Mouse (Mus musculus) CD4-positive, CD25-positive, alpha-beta regulatory T cell, adult 4 months (primary cell): ENCODE results near the gene Klhdc1. TPM values are rescaled to one million over a fixed set of nuclear protein-coding genes. Genes with fewer than 3 reads are reported as not detected.

Source experiments
- ATAC-seq: one replicate; pipeline ENCODE4 v1.8.0; 2017
- polyA plus RNA-seq, 2 experiments: library from polyadenylated mRNA; unstranded; fragments of 100-300 nt; shearing (Covaris generic); gene quantifications; one replicate each; pipeline ENCODE4 v1.2.1; 2017

The Klhdc1 gene
- polyA plus RNA-seq, 2 experiments from 2014 or later: 15.1 to 20.3 TPM

DNA sequence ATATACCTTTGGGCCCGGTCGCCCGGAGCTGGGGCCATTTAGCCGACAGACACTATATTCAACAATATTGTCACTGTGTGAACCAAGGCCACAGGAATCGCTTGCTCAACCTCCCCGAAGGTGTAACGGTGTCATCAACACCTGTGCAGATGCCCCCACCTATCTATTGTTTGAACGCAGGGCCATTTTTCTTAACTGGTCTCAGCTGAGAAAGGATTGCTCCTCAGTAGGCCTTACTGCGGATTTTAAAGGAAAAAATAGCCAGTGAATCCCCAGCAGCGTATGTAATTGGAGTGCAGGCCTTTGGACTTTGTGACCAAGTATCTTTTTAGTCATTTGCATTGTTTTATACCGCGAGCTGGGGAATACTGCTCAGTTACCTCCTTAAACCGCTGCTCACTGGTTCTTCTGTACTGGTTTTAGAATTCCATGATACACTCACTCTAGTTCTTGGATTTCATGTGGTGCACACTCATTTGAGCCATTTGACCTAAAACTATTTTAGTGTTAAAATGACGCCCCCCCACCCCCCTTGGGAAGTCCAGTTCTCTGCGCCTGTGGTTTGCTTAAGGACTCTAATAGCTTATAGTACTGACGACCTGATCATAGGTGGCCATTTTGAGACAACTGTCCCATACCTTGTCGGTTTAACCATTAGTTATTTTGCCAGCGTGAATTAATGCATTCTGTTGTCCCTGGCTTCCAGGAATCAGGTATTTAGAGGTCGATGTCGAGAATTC lies 56.6 kb downstream of the Klhdc1 start:
- ATAC-seq: no peak

DNA sequence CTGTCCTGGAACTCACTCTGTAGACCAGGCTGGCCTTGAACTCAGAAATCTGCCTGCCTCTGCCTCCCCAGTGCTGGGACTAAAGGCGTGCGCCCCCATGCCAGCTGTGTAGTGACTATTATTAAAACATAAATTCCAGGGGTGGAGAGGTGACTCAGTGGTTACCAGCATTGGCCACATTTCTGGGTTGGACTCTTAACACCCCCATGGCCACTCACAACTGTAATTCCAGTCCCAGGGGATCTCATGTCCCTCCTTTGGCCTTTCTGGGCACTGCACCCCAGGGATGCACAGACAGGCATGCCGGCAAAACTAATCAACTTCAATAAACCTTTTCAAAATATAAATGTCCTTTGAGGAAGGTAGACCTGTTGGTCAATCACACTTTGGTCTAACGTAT lies 57.3 kb downstream of the Klhdc1 start:
- ATAC-seq: no peak

DNA sequence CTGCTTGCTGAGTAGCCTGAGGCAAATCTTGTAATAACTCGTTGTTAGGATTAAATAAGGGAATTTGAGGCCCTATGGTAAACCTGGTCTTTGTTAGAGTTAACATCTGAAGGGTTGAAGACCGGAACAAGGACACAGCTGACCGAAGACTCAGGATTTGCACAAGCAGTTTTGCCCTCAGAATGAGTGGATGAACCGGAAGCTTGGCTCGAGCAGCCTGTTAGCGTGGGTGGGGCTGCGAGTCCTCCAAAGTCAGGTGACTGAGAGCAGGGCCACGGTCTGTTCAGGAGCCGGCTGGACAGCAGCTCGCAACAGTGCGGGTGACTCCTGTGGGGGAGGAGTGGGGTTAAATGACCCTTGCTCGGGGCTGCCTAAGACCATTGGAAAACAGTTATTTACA lies 58.3 kb downstream of the Klhdc1 start:
- ATAC-seq: no peak

DNA sequence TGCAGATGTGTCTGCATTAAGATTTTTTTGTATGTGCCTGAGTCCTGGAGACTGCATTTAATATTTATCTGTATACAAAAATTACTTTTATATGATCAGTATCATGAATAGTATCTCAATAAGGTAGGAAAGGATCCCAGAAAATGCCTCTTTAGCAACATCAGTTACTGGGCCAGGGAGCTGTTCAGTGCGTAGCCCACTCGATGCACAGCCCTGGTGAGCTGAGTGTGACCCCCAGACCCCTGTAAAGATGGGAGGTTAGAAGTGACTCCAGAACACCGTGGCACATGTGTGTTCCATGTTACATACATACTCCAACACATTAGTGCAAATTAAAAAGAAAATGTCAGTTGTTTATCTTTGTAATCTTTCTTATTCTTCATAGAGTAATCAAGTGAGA lies 58.9 kb downstream of the Klhdc1 start:
- no peak for ATAC-seq

DNA sequence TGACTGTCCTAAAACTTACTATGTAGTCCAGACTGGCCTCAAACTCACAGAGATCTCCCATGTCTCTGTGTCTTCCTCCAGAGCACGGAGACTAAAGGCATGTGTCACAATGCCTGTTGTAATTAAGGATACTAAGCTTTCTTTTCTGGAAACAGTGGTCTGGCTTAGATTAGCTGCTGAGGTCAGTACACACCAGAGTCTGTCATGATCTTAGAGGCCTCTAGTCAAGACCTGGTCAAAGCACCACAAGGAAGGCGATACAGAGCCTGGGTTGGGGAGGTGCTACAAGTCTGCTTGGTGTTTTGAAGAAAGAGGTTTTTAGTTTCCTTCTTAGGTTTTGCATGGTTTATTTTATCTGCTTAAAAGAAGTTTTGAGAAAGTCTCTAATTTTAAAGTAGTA lies 59.4 kb downstream of the Klhdc1 start:
- ATAC-seq: no peak

DNA sequence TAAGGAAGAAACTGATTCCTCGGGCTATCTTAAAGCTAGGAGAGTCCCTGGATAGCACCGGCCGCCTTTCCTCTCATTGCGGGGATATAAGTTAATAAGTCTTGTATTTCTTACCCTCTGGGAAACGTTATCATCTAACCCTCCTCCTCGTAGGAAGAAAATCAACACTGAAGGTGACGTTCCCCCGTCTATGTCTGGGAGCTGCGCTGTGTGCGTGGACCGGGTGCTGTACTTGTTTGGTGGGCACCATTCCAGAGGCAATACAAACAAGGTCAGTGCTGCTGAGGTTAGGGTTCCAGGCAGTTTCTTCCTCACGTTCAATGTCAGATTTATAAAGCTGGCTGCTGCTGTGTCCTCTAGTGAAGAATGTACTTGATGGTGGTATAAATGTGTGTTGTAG lies 61.2 kb downstream of the Klhdc1 start:
- no peak for ATAC-seq

DNA sequence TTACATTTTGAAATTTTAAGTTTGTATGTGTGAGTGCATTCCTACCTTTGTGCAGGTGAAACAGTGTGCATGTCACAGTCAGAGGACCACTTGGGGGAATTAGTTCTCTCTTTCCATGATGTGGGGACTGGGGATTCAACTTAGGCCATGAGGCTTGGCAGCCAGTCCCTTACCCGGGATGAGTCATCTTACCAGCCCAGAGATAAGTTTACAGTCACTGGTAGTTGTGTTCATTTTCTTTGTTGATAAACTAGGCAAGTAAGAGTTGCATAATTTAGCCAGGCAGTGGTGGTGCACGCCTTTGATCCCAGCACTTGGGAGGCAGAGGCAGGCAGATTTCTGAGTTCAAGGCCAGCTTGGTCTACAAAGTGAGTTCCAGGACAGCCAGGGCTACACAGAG lies 63.1 kb downstream of the Klhdc1 start:
- no peak for ATAC-seq

DNA sequence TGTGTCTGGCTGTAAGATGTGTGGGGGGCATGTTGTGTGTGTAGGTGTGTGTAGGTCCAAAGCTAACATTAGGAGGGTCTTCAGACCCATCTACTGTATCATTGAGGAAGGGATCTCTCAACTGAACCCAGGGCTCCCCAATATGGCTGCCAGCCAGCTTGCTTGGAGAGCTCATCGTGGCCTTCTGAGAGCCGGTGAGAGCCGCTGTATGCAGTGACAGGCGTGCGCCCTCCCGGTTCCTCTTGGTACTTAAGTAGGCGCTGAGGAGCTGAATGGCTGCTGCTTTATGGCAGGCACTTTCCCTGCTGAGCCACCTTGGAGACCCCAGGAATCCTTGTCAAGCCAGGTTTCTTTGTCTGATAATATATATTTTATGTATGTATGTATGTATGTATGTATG lies 65.4 kb downstream of the Klhdc1 start:
- ATAC-seq: no peak

DNA sequence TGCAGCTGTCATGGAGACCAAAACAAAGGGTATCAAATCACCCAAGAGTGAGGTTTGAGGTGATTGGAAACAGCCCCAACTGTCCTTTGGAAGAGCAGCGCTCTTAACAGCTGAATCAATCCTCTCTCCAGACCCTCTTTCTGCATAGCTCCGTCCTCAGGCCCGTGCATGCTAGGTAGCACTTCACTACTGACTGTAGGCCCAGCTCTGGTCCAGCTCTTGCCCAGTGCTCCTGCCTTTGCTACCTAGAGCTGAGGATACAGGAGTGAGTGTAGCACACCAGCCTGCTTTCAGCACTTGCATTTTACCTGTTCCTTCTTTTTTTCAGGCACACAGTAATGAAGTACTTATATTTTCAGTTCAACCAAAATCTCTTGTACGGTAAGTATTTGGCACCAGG lies 68.7 kb downstream of the Klhdc1 start:
- no peak for ATAC-seq

DNA sequence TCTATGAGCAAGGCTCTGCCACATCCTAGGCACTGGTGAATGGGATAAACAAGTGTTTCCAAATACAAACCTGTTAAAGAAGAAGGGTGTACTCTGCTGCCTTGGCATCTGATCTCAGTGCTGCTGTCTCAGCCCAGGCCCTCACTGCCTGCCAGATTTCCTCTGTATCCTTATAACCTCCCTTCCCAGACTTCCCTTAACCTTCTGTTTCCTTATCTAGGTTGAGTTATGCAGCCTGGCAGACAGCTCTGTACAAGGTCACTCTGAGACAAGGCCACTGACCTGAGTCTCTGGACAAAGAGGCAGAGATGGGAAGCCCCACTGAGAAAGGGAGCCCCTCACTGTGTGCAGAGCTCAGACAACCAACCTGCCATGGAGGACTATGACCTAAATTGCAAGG lies 77.5 kb downstream of the Klhdc1 start:
- ATAC-seq: no peak

DNA sequence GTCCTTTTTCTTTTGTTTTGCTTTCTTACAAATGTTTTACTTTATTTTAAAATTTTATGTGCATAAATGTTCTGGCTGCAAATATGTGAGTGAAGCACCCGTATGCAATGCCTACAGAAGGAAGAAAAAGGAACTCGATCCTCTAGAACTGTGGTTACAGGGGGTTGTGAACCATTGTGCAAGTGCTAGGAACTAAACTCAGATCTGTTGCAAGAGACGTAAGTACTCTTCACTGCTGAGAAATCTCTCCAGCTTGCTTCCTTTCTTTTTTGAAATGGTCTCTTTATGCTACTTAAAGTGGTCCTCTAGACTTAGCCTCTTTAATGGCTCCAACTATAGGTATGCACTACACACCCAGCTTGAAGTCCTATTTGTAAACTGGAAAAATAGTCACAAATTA lies 90.2 kb downstream of the Klhdc1 start:
- no peak for ATAC-seq

DNA sequence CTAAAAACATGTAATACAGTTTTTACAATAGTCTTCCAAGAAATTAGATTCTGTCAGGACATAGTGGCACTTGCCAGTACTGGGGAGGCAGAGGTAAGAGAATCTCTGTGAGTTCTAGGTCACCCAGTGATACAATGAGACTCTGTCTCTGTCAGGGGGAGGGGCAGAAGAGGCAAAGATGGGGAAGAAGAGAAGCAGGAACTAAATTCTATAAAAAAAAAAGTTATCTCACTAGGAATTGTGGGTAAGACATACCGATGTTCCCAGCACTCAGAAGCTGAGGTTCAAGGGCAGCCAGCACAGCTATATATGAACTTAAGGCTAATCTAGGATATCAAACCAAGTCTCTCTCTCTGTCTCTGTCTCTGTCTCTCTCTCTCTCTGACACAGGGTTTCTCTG lies 91.2 kb downstream of the Klhdc1 start:
- no peak for ATAC-seq

DNA sequence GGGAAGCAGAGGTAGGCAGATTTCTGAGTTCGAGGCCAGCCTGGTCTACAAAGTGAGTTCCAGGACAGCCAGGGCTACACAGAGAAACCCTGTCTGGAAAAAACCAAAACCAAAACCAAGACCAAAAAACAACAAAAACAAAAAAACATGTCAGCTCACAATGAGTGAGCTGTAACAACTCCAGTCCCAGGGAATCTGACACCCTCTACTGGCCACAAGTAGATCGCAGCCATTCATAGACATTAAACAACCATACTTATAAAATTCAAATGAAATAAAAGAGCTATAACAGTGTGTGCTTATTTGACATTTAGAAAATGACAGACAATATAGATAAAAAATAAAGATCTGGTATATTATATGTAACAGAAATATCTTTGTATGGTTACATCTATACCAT lies 92.6 kb downstream of the Klhdc1 start:
- ATAC-seq: peak; percentile 93

Other genes starting within 250 kb of the Klhdc1 start
- 1,000 to 10,000 TPM; 2,079 to 4,258 TPM for gene Rps29, start 82.0 kb upstream of the Klhdc1 start, polyA plus RNA-seq
- under 1 TPM; 0.70 to 0.71 TPM for gene Lrr1, start 72.4 kb upstream of the Klhdc1 start, polyA plus RNA-seq
- 100 to 1,000 TPM; 393 to 542 TPM for gene Rpl36al, start 57.1 kb upstream of the Klhdc1 start, polyA plus RNA-seq
- gene Mgat2, start 57.0 kb upstream of the Klhdc1 start, polyA plus RNA-seq: 10 to 100 TPM in 1 of 2 experiments, 1 to 10 TPM in 1; 7.0 to 18.8 TPM
- 10 to 100 TPM in 1 of 2 experiments, 1 to 10 TPM in 1; 8.3 to 10.7 TPM for gene Gm49383, start 44.1 kb upstream of the Klhdc1 start, polyA plus RNA-seq
- gene Dnaaf2, start 42.7 kb upstream of the Klhdc1 start, polyA plus RNA-seq: 1 to 10 TPM; 2.5 to 2.8 TPM
- gene Gm49384, start 36.9 kb upstream of the Klhdc1 start, polyA plus RNA-seq: 1 to 10 TPM; 8.1 to 8.9 TPM
- gene Pole2, start 13.0 kb upstream of the Klhdc1 start, polyA plus RNA-seq: 1 to 10 TPM; 8.6 to 9.1 TPM
- gene Klhdc2, start 55.5 kb downstream of the Klhdc1 start, polyA plus RNA-seq: 10 to 100 TPM; 12.2 to 14.3 TPM
- 100 to 1,000 TPM; 163 to 169 TPM for gene Nemf, start 116.0 kb downstream of the Klhdc1 start, polyA plus RNA-seq
- 10 to 100 TPM; 27.8 to 79.0 TPM for gene Arf6, start 131.0 kb downstream of the Klhdc1 start, polyA plus RNA-seq
- under 1 TPM in 1 of 2 experiments, not detected in 1; 0.54 TPM for gene Gm9887, start 131.3 kb downstream of the Klhdc1 start, polyA plus RNA-seq